Mouse (Mus musculus): ENCODE measurements around the gene Trim8.

- TF ChIP-seq CTCF (IDR thresholded peaks at IDR 0.05; ENCODE audit: low read depth) (no peak), EP300 (IDR thresholded peaks at IDR 0.05; ENCODE audit: low read depth) (no peak)
Observed at GRCm38 (mm10) chr19:46521698-46522097, 20.2 kb downstream of the Trim8 start.

All from liver, postnatal 0 days (tissue).